9 mouse cellular contexts compared by ENCODE assay signal in the genomic region with DNA sequence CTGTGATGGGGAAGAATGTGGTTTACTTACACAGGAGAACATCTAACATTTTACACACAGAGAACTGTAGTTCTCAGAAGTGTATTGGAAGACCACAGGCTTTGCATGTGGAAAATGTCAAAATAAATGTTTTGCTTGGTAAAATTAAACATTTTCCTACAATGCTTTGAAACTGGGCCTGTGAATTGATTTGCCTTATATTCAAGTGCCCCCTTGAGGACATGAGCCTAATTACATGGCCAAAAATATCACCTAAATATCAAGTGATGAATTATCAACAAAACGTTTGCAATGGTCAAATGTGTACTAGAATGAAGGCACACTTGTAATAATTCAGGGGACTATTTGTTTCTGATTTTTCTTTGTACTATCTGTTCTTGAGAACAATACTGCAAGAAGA.
DNase-seq lines count a peak whose midpoint lies in the region; ATAC-seq and TF ChIP-seq lines count a peak whose summit lies in the region.
"Had no signal": no experiment of that assay in that cellular context is flagged by ENCODE, and none has a peak within 500 bp of the region (broad histone marks: within the 10 kb centered on the region; RNA-seq: fewer than 3 reads in every experiment).

No protein-coding gene starts in this region.

- peak; percentile 55 for DNase-seq in embryonic facial prominence, embryonic 11.5 days (ENCODE audit: low spot score)
- DNase-seq in embryonic facial prominence, embryonic 10.5 days (ENCODE audit: low spot score), result no peak
- peak; percentile 38 for DNase-seq in limb, embryonic 14.5 days (ENCODE audit: low spot score)
- DNase-seq in limb, embryonic 10.5 days (ENCODE audit: low spot score), result no peak
- peak; percentile 63 for DNase-seq in brain, adult 2 months (ENCODE audit: low read depth, low spot score)
- peak; percentile 46 to 55 for DNase-seq in left cerebral cortex, postnatal 25 days (ENCODE audit: low spot score in 2 of 2)

- 31% methylated on average over 1 of the region's 1 CpGs for WGBS in embryonic facial prominence, embryonic 11.5 days
- WGBS in embryonic facial prominence, embryonic 10.5 days, result 52% methylated on average over 1 of the region's 1 CpGs
- 41% methylated on average over 1 of the region's 1 CpGs for WGBS in limb, embryonic 14.5 days
- WGBS in limb, embryonic 10.5 days, result 50% methylated on average over 1 of the region's 1 CpGs
- 31% methylated on average over 1 of the region's 1 CpGs for WGBS in kidney, embryonic 15.5 days

- no peak overlapping the region for H3K27ac ChIP-seq in embryonic facial prominence, embryonic 11.5 days (replicated peaks; ENCODE audit: low read depth, low read length)
- no peak overlapping the region for H3K27ac ChIP-seq in embryonic facial prominence, embryonic 10.5 days (replicated peaks)
- no peak overlapping the region for H3K27ac ChIP-seq in limb, embryonic 14.5 days (replicated peaks; ENCODE audit: low read depth, low read length)
- H3K27ac ChIP-seq in limb, embryonic 10.5 days, result no peak overlapping the region
- H3K27ac ChIP-seq in kidney, embryonic 15.5 days, result no peak overlapping the region

- H3K9ac ChIP-seq in embryonic facial prominence, embryonic 11.5 days (replicated peaks; ENCODE audit: low read length), result no peak overlapping the region
- H3K9ac ChIP-seq in limb, embryonic 14.5 days (ENCODE audit: low read depth, low read length, severe bottlenecking), result no peak overlapping the region
- no peak overlapping the region for H3K9ac ChIP-seq in kidney, embryonic 15.5 days

- no peak overlapping the region for H3K4me2 ChIP-seq in embryonic facial prominence, embryonic 11.5 days (ENCODE audit: low read depth, low read length)
- H3K4me2 ChIP-seq in limb, embryonic 14.5 days (replicated peaks; ENCODE audit: low read depth, low read length, severe bottlenecking), result no peak overlapping the region
- H3K4me2 ChIP-seq in kidney, embryonic 15.5 days, result no peak overlapping the region

- no peaks in the 10 kb centered on the region for H3K9me3 ChIP-seq in embryonic facial prominence, embryonic 11.5 days (replicated peaks; ENCODE audit: control insufficient read depth, low read length)
- H3K9me3 ChIP-seq in embryonic facial prominence, embryonic 10.5 days, result no peaks in the 10 kb centered on the region
- H3K9me3 ChIP-seq in limb, embryonic 14.5 days (ENCODE audit: control insufficient read depth, low read length), result no peaks in the 10 kb centered on the region
- H3K9me3 ChIP-seq in limb, embryonic 10.5 days (replicated peaks), result no peaks in the 10 kb centered on the region
- no peaks in the 10 kb centered on the region for H3K9me3 ChIP-seq in kidney, embryonic 15.5 days (replicated peaks)
- H3K9me3 ChIP-seq: megakaryocyte, embryonic 14.5 days had no signal

- TF ChIP-seq POLR2A in limb, embryonic 14.5 days (IDR thresholded peaks at IDR 0.05; ENCODE audit: borderline replicate concordance, extremely low read depth, insufficient read depth, insufficient read length), result no peak

- no peak for ATAC-seq in embryonic facial prominence, embryonic 11.5 days (replicated peaks; ENCODE audit: insufficient number of reproducible peaks, low FRiP score, low TSS enrichment, low read depth)
- no peak for ATAC-seq in limb, embryonic 14.5 days (ENCODE audit: low FRiP score, low read depth)
- no peak for ATAC-seq in megakaryocyte, adult 5-6 weeks (ENCODE audit: poor library complexity, severe bottlenecking)
- ATAC-seq in kidney, embryonic 15.5 days (replicated peaks; ENCODE audit: low FRiP score), result no peak

- no peaks in the 10 kb centered on the region for H3K4me1 ChIP-seq in embryonic facial prominence, embryonic 11.5 days (ENCODE audit: control insufficient read depth, insufficient read depth, low read length)
- H3K4me1 ChIP-seq in embryonic facial prominence, embryonic 10.5 days, result no peaks in the 10 kb centered on the region
- no peaks in the 10 kb centered on the region for H3K4me1 ChIP-seq in limb, embryonic 14.5 days (ENCODE audit: control insufficient read depth, insufficient read depth, low read length)
- no peaks in the 10 kb centered on the region for H3K4me1 ChIP-seq in limb, embryonic 10.5 days
- H3K4me1 ChIP-seq in kidney, embryonic 15.5 days, result no peaks in the 10 kb centered on the region
- H3K4me1 ChIP-seq: megakaryocyte, embryonic 14.5 days had no signal

- intact Hi-C loops in left cerebral cortex, postnatal 25 days (cut with DNase I), result loop anchor here (2.0 to 10.0 kb wide), 3 partner anchors 678 to 1468 kb away; partner anchors contain the start of gene Dmtf1

- no peak overlapping the region for H3K4me3 ChIP-seq in embryonic facial prominence, embryonic 11.5 days (ENCODE audit: low read depth, low read length)
- H3K4me3 ChIP-seq in embryonic facial prominence, embryonic 10.5 days, result no peak overlapping the region
- H3K4me3 ChIP-seq in limb, embryonic 14.5 days (replicated peaks; ENCODE audit: low read length), result no peak overlapping the region
- no peak overlapping the region for H3K4me3 ChIP-seq in limb, embryonic 10.5 days
- no peak overlapping the region for H3K4me3 ChIP-seq in kidney, embryonic 15.5 days (replicated peaks)
- H3K4me3 ChIP-seq: megakaryocyte, embryonic 14.5 days had no signal

- no peaks in the 10 kb centered on the region for H3K27me3 ChIP-seq in embryonic facial prominence, embryonic 11.5 days (ENCODE audit: control insufficient read depth, insufficient read depth, low read length)
- no peaks in the 10 kb centered on the region for H3K27me3 ChIP-seq in embryonic facial prominence, embryonic 10.5 days (replicated peaks; ENCODE audit: low read depth, poor library complexity, severe bottlenecking)
- H3K27me3 ChIP-seq in limb, embryonic 14.5 days (ENCODE audit: control insufficient read depth, insufficient read depth, low read length), result no peaks in the 10 kb centered on the region
- no peaks in the 10 kb centered on the region for H3K27me3 ChIP-seq in limb, embryonic 10.5 days (ENCODE audit: low read depth, poor library complexity, severe bottlenecking)
- H3K27me3 ChIP-seq in kidney, embryonic 15.5 days, result no peaks in the 10 kb centered on the region
- H3K27me3 ChIP-seq: megakaryocyte, embryonic 14.5 days had no signal

- H3K36me3 ChIP-seq in embryonic facial prominence, embryonic 11.5 days (replicated peaks; ENCODE audit: control insufficient read depth, insufficient read depth, low read depth, low read length), result no peaks in the 10 kb centered on the region
- H3K36me3 ChIP-seq in embryonic facial prominence, embryonic 10.5 days (replicated peaks), result no peaks in the 10 kb centered on the region
- H3K36me3 ChIP-seq in limb, embryonic 14.5 days (ENCODE audit: control insufficient read depth, insufficient read depth, low read length), result no peaks in the 10 kb centered on the region
- H3K36me3 ChIP-seq in limb, embryonic 10.5 days, result no peaks in the 10 kb centered on the region
- H3K36me3 ChIP-seq in kidney, embryonic 15.5 days, result no peaks in the 10 kb centered on the region

Comparison
In these comparisons a context has a peak if more than half of its experiments do, and no peak if none do; other contexts are left out.
1. DNase-seq: peak in embryonic facial prominence, embryonic 11.5 days (single experiment), limb, embryonic 14.5 days (single experiment), brain, adult 2 months (single experiment) and left cerebral cortex, postnatal 25 days (2 of 2); none in embryonic facial prominence, embryonic 10.5 days (single experiment) and limb, embryonic 10.5 days (single experiment).